Mouse (Mus musculus) testis, adult 2 months (tissue): ENCODE measurements around the gene Neurod4. TPM values are rescaled to one million over a fixed set of nuclear protein-coding genes. Genes with fewer than 3 reads are reported as not detected.
A peak's percentile ranks its signal among the peaks of the same experiment; 100 is the strongest.
"Not testable (repeated sequence)": the region's sequence is repeated elsewhere in the genome, so short reads cannot be mapped to it uniquely, and the experiment has no call there.

ENCODE experiments used
- H3K27ac ChIP-seq: fragments of 200-500 bp; 2 replicates; pipeline ENCODE4 v1.5.1; 2012; ENCODE audit warnings: low read depth, low read length; ENCODE audit not compliant: control insufficient read depth, insufficient read depth
- H3K27me3 ChIP-seq: fragments of 200-500 bp; 2 replicates; pipeline ENCODE4 v1.6.1; 2012; ENCODE audit warnings: mild to moderate bottlenecking, low read length, moderate library complexity; ENCODE audit not compliant: control insufficient read depth, insufficient read depth
- H3K36me3 ChIP-seq: fragments of 200-500 bp; 2 replicates; pipeline ENCODE4 v1.6.1; 2012; ENCODE audit warnings: mild to moderate bottlenecking, low read length; ENCODE audit not compliant: control insufficient read depth, insufficient read depth
- H3K4me1 ChIP-seq: fragments of 200-500 bp; 2 replicates; pipeline ENCODE4 v1.6.1; 2012; ENCODE audit warnings: low read length; ENCODE audit not compliant: control insufficient read depth, insufficient read depth
- H3K4me3 ChIP-seq: fragments of 200-500 bp; 2 replicates; pipeline ENCODE4 v1.5.1; 2012; ENCODE audit warnings: low read depth, mild to moderate bottlenecking, low read length, moderate library complexity, mixed read lengths; ENCODE audit not compliant: control insufficient read depth
- CTCF ChIP-seq: fragments of 200-500 bp; IDR thresholded peaks from 2 replicates; pipeline ENCODE4 v1.5.1; 2012; ENCODE audit warnings: low read depth, mild to moderate bottlenecking, inconsistent platforms, low read length, moderate library complexity; ENCODE audit not compliant: control insufficient read depth, insufficient read depth, insufficient replicate concordance
- POLR2A ChIP-seq: fragments of 200-500 bp; IDR thresholded peaks from 2 replicates; pipeline ENCODE4 v1.6.1; 2012; ENCODE audit warnings: low read depth, mild to moderate bottlenecking, inconsistent platforms, low read length, moderate library complexity; ENCODE audit not compliant: control insufficient read depth
- polyA plus RNA-seq: library from polyadenylated mRNA; depleted of rRNA; stranded (reverse); fragments of >200 nt; gene quantifications from 2 replicates; pipeline ENCODE4 v1.2.3, GENCODE M21; 2012

The Neurod4 gene
- polyA plus RNA-seq, 1 experiment = not detected

DNA sequence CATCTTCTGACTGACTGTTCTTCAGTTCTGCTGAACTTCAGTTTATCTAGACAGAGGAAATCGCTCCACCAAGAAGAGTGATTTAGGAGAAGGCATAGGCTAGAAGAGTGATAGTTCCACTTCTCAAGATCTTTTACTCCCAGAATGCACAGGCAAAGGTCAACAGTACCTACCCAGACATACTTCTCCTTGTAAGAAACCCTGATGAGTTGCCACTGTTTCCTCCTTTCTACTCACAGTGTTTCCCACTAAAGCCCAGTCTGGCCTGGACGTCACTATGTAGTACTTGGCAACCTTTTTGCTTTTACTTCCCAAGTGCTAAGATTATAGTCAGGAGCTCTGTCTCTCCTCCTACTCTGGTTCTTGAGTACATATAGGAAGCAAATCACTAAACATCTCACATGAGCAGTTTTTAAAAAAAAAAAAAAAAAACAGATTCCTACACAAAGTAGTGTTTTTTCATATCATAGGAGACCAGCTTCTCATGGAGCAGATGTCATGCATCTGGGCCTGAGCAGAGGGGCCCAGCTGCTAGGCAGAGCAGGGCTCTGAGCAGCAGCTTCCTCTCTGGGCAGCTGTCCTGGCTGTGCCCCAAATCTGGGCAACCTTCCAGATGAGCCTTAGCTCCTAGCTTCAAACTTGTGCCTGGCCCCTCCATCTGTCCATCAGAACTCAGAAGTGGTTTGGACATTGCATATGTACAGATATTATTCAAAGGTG is 34.2 kb upstream of the Neurod4 start:
- no peak for TF ChIP-seq POLR2A
- TF ChIP-seq CTCF = no peak
- Histone ChIP-seq H3K4me1 (no peaks in the 10 kb centered on the region), H3K27ac (no peak overlapping the region), H3K4me3 (no peak overlapping the region), H3K36me3 (no peaks in the 10 kb centered on the region), H3K27me3 (no peaks in the 10 kb centered on the region)

GRCm38 (mm10) chr10:130313531-130313930 is 33.5 kb upstream of the Neurod4 start:
- TF ChIP-seq POLR2A = no peak
- no peak for TF ChIP-seq CTCF
- H3K4me1 ChIP-seq = no peaks in the 10 kb centered on the region
- no peaks in the 10 kb centered on the region for H3K36me3 ChIP-seq
- H3K4me3 ChIP-seq = no peak overlapping the region
- H3K27me3 ChIP-seq = no peaks in the 10 kb centered on the region
- no peak overlapping the region for H3K27ac ChIP-seq

DNA sequence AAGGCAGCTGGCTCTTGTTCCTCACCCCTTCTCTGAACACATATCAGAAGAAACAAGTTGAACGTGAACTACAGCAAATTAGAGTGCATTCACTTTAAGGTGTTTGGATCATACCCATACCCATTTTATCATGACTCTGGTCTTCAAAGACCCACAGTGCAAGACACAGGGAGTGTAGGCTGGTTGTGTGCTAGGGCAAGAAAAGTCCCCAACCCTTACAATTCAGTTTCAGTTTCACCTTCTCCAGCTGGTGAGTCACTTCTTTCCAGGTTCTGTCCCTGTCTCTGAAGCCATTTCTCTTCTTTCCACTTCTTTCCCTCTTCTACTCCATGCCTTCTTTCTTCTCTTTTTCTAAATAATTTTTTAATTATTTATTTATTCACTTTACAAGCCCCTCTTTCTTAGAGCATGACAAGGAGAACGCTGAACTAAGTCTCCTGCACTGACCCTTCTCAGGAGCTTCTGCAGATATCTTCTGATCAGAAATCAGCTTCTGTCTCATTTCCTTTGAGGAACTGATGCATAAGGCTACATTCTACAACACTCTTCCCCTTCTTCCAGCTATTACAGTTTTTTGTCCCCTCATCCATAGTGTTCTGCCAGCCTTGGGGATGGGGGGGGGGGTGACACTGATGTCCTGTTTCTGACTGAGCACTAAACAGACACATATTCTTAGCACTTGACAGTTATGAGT is 31.6 kb upstream of the Neurod4 start:
- TF ChIP-seq CTCF (no peak), POLR2A (no peak)
- no peaks in the 10 kb centered on the region for H3K27me3 ChIP-seq
- H3K36me3 ChIP-seq = no peaks in the 10 kb centered on the region
- H3K27ac ChIP-seq = no peak overlapping the region
- H3K4me3 ChIP-seq = no peak overlapping the region
- H3K4me1 ChIP-seq = no peaks in the 10 kb centered on the region

DNA sequence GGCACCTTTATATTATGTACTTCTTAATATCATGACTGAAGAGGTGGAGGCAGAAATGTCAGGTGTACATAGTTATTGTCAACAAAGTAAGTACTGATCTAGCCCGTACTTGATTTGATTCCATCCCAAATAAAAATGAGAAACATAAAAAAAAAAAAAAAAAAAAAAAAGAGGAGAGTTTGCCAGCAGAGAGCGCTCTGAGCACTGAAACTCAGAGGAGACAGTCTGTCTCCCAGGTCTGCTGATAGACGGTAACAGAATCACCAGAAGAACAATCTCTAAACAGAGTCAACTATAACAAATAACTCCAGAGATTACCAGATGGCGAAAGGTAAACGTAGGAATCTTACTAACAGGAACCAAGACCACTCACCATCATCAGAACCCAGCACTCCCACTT is 24.1 kb upstream of the Neurod4 start:
- H3K4me3 ChIP-seq, H3K27ac ChIP-seq, H3K27me3 ChIP-seq, H3K36me3 ChIP-seq, H3K4me1 ChIP-seq: not testable (repeated sequence)

DNA sequence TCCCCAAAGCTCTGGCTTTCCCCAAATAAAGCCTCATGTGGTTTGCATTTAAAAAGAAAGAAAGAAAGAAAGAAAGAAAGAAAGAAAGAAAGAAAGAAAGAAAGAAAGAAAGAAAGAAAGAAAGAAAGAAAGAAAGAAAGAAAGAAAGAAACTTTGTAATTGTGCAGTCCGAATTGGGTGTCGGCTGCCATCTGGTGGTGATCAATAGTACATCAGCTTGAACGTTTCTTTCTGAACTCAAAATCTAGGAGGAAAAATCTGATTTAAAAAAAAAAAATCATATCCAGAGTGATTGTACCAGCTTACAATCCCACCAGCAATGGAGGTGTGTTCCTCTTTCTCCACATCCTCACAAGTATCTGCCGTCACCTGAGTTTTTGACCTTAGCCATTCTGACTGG is 18.7 kb upstream of the Neurod4 start:
- H3K4me3 ChIP-seq, H3K36me3 ChIP-seq, H3K27ac ChIP-seq, H3K27me3 ChIP-seq, H3K4me1 ChIP-seq: not testable (repeated sequence)

GRCm38 (mm10) chr10:130293741-130294408 is 13.8 kb upstream of the Neurod4 start:
- Histone ChIP-seq H3K36me3 (no peaks in the 10 kb centered on the region), H3K4me3 (peak overlapping the region; percentile 34; the same call in 1 of the 2 replicates), H3K27ac (no peak overlapping the region), H3K27me3 (no peaks in the 10 kb centered on the region), H3K4me1 (no peaks in the 10 kb centered on the region)
- TF ChIP-seq POLR2A (no peak), CTCF (no peak)

GRCm38 (mm10) chr10:130288007-130288406 is 8.0 kb upstream of the Neurod4 start:
- Histone ChIP-seq H3K4me3 (no peak overlapping the region), H3K36me3 (no peaks in the 10 kb centered on the region), H3K27me3 (no peaks in the 10 kb centered on the region), H3K4me1 (no peaks in the 10 kb centered on the region), H3K27ac (no peak overlapping the region)
- no peak for TF ChIP-seq CTCF
- TF ChIP-seq POLR2A = no peak
